Mouse (Mus musculus) cerebellum, postnatal 10 days (tissue): ENCODE data around the gene Ly6g6f.
"Not testable (repeated sequence)": the region's sequence is repeated elsewhere in the genome, so short reads cannot be mapped to it uniquely, and the experiment has no call there.

Experiments
- DNase-seq, 2 experiments: peaks; one replicate each; pipeline ENCODE4 v3.0.0; 2021; ENCODE audit warnings: mixed read lengths in 2 of 2

Ly6g6f gene

GRCm38 (mm10) chr17:35051156-35052086, 34.0 kb downstream of the Ly6g6f start:
- DNase-seq = peak; percentile 89 to 90

DNA sequence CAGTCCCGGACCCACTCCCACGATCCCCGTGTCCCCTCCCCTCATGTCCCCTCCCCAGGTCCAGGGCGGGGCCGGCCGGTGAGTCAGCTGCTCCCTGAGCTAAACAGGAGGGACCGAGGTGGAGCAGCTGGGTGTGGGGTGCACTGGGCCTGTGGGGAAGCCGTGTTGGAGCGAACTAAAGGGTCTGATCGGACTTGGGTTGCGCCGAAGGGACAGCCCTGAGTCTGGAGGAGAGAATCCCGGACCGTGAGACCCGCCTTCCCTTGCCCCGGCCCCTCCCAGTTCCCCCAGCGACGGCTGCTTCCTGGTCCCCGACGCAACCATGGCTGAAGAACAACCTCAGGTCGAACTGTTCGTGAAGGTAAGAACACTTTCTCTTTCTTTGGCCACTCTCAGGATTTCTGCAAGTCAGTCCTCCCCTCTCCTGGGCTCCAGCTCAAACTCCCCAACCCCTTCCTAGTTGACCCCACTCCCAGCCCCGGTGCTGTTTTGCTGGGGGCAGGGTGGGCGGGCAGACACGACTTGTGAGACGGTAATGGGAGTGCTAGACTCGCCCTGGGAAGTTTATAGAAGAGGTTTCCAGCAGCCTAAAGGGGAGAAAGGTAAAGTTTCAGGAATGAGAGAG, 35.2 kb downstream of the Ly6g6f start:
- peak; percentile 66 to 75 for DNase-seq

- DNase-seq = peak; percentile 71 to 78
These were observed 35.8 kb downstream of the Ly6g6f start, which contains the start of gene Clic1 for GRCm38 (mm10) chr17:35049561-35050016. Gene Clic1 (plus strand): TSS chr17:35049966.

GRCm38 (mm10) chr17:35048932-35049440, 36.4 kb downstream of the Ly6g6f start:
- no peak for DNase-seq

GRCm38 (mm10) chr17:35048149-35048931, 37.1 kb downstream of the Ly6g6f start:
- peak; percentile 25 to 41 for DNase-seq

GRCm38 (mm10) chr17:35047688-35048087, 37.7 kb downstream of the Ly6g6f start:
- no peak for DNase-seq

DNA sequence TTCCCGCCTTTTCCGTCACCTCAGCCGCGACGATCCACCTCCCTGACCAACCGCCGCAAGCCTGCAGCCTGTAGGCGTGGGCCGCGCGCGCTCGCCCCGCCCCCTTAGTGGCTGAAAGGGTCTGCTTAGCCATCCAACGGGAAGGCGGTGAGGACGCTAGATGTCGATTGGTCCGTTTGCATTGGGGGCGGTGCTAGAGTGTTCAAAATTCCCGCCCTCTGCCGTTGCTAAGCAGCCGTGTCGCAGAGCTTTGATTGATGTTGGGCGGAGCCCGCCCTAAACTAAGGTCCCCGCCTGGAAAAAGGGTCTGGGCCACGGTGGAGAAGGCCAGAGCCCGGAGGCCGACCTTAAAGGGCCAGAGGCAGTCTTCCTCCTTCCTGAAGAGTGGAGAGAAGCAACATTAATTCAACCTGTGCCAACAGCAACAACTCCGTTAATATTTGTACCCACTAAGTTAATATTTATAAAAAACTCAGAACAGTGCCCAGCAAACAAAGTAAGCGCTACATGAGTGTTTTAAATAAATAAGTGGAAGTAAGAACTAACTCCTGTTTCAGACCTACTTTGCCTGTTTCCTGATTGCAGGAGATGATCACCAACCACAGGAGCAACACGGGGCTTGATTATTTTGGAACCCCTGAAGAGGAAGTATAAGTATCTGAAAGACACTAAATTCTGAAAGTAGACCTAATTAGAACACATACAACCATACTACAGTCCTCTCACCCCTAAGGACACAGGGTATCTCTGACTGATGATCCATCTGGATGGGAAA, 38.5 kb downstream of the Ly6g6f start, which contains the start of gene Msh5:
TSS of gene Msh5 (minus strand) at position 65 of the 775 bp plus-strand sequence.
- peak; percentile 99 for DNase-seq

DNA sequence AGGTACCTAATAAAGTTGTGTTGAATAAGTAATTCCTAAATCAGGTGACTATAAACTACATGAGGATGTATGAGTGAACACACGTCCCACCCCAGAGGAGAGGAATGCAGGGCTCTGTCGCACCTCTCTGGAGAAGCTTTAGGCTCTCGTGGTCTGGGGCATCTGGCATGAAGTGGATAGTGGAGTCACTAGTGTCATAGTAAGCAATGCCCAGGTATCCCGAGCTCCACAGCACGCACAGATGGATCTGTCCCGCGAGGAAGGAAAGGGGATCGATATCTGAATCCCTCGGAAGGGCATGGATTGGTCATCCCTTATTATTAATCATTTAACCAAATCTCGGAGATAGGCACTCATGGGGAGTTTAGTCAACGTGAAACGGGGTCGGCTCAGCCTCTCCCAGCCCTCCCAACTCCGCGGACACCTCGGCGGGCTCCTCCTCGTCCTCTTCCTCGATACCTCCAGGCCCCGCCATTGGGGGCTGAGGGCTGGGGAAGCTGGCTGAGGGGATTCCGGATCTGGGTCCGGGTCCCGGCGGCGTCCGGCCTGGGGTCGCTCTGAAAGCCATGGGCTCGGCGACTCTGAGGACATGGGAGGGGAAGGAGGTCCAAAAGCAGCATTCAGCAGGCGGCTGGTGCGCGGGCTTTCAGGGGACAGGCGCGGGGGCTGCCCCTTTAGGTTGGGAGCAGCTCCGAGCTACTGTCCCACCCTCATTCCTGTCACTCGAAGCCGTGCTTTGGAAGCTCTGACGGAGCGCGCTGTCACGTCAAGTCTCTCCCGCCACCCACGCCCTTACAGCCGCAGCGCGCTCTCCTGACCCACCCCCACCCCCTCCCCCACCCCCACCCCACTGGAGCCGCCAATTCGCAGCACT, 39.4 kb downstream of the Ly6g6f start:
- DNase-seq = no peak

- DNase-seq = no peak
These were observed 40.3 kb downstream of the Ly6g6f start for GRCm38 (mm10) chr17:35044904-35045806.

DNA sequence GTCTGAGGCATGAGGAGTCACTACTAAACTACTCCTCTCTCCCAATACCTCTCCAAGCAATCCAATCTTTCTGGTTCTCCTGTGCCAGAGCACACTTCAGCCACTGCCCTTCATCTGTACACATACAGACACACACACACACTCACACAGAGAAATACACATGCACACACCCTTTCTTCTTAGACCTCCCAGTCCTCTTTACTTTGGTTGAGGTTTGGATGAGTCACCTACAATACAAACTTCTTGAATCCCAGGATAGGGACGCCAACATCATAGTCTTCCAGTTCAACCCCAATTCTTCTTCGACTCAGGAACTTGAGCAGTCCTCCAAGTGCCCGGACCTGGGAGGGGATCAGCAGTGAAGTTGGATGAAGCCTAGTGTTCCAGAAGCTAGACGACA, 41.6 kb downstream of the Ly6g6f start:
- DNase-seq = no peak

GRCm38 (mm10) chr17:35039121-35039873, 46.1 kb downstream of the Ly6g6f start:
- no peak for DNase-seq

DNA sequence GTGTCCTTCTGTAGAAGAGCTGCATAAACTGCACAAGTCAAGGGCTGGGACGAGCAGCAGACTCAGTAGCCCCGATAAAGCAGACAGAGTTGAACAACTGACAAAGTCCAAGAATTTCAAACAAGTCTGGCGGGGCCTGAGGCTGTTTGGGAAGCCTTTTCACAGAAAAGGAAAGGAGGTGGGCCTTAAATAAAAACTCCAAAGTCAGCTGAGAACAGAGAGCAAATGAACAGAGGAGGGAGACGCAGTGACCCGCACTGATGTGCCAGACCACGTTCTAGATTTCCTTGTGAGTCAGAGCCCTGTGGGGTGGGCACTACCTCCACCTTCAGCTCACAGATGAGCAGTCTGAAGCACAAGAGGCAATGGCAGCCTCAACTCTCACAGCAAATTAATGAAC, 50.5 kb downstream of the Ly6g6f start:
- DNase-seq = no peak

DNA sequence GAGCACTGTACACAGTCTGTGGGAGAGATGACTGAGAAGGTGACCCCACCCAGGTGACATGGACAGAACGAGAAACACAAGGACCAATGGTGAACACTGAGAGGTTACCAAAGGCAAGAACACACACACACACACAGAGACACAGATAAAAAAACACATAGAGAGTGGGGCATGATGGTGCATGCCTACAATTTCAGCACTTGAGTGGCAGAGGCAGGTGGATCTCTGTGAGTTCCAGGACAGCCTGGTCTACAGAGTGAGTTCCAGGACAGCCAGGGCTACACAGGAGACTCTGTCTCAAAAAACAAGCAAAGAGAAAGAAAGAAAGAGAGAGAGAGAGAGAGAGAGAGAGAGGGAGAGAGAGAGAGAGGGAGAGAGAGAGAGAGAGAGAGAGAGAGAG, 51.7 kb downstream of the Ly6g6f start:
- not testable (repeated sequence) for DNase-seq

DNA sequence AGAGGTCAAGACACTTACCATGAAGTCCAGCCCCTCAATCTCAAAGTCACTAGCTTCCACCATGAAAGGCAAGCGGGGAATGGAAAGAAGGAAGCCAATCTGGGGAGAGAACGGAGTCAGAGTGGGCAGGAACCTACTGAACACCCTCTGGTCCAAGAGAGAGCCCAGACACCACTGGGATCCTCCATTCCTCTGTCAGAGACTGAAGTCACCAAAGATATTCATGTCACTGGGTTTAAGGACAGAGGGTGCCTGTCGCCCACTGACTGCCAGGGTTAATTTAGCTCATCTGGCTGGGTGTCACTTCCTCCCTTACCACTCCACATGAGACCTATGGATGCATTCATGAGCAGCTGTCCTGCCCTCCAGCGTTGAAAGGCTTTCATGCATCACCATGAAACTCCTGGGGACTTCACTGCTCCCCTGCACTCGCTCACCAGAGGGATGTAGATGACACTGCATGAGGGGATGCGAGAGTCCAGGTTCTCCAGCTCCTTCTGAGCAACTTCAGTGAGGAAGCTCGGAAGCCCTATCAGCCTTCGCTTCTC, 53.0 kb downstream of the Ly6g6f start:
- no peak for DNase-seq

DNA sequence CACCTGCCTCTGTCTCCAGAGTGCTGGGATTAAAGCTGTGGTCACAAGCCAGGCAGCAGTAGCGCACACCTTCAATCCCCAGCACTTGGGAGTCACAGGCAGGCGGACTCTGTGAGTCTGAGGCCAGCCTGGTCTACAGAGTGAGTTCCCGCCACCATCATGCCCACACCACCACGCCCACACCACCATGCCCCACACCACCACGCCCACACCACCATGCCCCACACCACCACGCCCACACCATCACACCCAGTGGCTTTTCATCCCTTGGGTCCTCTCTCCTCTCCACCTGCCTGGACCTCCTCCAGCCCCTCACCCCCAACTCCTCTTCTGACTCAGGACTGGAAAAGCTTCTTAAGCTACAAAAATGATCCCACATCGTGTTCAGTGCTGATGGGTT, 53.5 kb downstream of the Ly6g6f start:
- no peak for DNase-seq

- DNase-seq = peak; percentile 43 to 50
These were observed 54.1 kb downstream of the Ly6g6f start for GRCm38 (mm10) chr17:35031272-35031671.
